In the genomic region with DNA sequence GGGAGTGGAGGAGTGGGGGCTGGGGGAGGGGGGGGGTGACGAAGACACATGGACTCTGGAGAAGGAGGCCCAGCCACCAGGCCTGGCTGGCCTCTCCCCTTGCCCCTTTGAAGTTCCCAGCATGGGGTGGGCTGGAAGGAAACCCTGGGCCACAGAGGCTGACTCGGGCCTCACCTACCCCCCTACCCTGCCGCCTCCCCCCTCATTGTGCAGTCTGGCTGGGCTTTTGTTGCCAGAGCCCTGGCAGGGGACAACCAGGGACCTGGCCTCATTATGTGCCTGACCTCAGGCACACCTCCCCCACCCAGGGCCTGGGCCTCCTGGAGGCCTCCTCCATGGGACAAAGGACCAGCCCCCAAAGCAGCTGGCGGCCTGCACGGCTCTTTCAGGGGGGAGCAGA, we compare ENCODE assay signal across 11 mouse cellular contexts.
DNase-seq lines count a peak whose midpoint lies in the region; ATAC-seq and TF ChIP-seq lines count a peak whose summit lies in the region.
"Had no signal": no experiment of that assay in that cellular context is flagged by ENCODE, and none has a peak within 500 bp of the region (broad histone marks: within the 10 kb centered on the region; RNA-seq: fewer than 3 reads in every experiment).

No protein-coding gene starts in this region.

- H3K27me3 ChIP-seq in embryonic facial prominence, embryonic 14.5 days (replicated peaks; ENCODE audit: control insufficient read depth, insufficient read depth, low read length) = no peaks in the 10 kb centered on the region
- no peaks in the 10 kb centered on the region for H3K27me3 ChIP-seq in limb, embryonic 11.5 days (ENCODE audit: control insufficient read depth, insufficient read depth, low read length)

- TF ChIP-seq CTCF in layer of hippocampus, adult 2 months (conservative IDR thresholded peaks at IDR 0.05) = no peak

- DNase-seq in layer of hippocampus, adult 2 months (ENCODE audit: low spot score in 2 of 2) = no peak
- no peak for DNase-seq in layer of hippocampus, adult 9-10 months (ENCODE audit: low spot score)
- peak; percentile 63 for DNase-seq in embryonic facial prominence, embryonic 14.5 days (ENCODE audit: low spot score)
- peak; percentile 87 for DNase-seq in limb, embryonic 11.5 days (ENCODE audit: low spot score)
- DNase-seq in retina, postnatal 1 day = peak; percentile 90
- no peak for DNase-seq in cerebellum, adult 9-11 months
- no peak for DNase-seq in thymus, postnatal 4 days
- DNase-seq in frontal cortex, adult 2 months (ENCODE audit: extremely low spot score in 1 of 2, low spot score in 1 of 2) = no peak
- DNase-seq: cerebellum, adult 8-10 months; heart, postnatal 14 days had no signal

- H3K4me1 ChIP-seq in embryonic facial prominence, embryonic 14.5 days (ENCODE audit: control insufficient read depth, insufficient read depth, low read length) = peaks cover 64% of the 10 kb centered on the region
- H3K4me1 ChIP-seq in limb, embryonic 11.5 days (ENCODE audit: control insufficient read depth, insufficient read depth, low read length) = peaks cover 68% of the 10 kb centered on the region

- peak overlapping the region; percentile 43; the same call in 1 of the 2 replicates for H3K27ac ChIP-seq in layer of hippocampus, adult 2 months
- 0 out of 2 replicates have a peak overlapping the region, but pooled peaks have one; percentile 28 for H3K27ac ChIP-seq in embryonic facial prominence, embryonic 14.5 days (replicated peaks; ENCODE audit: low read depth, low read length)
- peak overlapping the region; percentile 96 for H3K27ac ChIP-seq in limb, embryonic 11.5 days (replicated peaks; ENCODE audit: low read depth, low read length)

- no peak overlapping the region for H3K4me2 ChIP-seq in embryonic facial prominence, embryonic 14.5 days (ENCODE audit: low read depth, low read length)
- H3K4me2 ChIP-seq in limb, embryonic 11.5 days (ENCODE audit: low read depth, severe bottlenecking) = peak overlapping the region; percentile 20

- 29% methylated on average over 2 of the region's 5 CpGs for WGBS in embryonic facial prominence, embryonic 14.5 days
- whole genome bisulfite sequencing in limb, embryonic 11.5 days = 0% methylated on average over 4 of the region's 5 CpGs

- H3K36me3 ChIP-seq in embryonic facial prominence, embryonic 14.5 days (ENCODE audit: control insufficient read depth, insufficient read depth, low read length) = no peaks in the 10 kb centered on the region
- no peaks in the 10 kb centered on the region for H3K36me3 ChIP-seq in limb, embryonic 11.5 days (ENCODE audit: control insufficient read depth, insufficient read depth, low read length)

- no peaks in the 10 kb centered on the region for H3K9me3 ChIP-seq in embryonic facial prominence, embryonic 14.5 days (ENCODE audit: control insufficient read depth, low read length)
- H3K9me3 ChIP-seq in limb, embryonic 11.5 days (ENCODE audit: control insufficient read depth, low read length) = no peaks in the 10 kb centered on the region

- H3K9ac ChIP-seq in embryonic facial prominence, embryonic 14.5 days (ENCODE audit: low read depth, low read length) = peak overlapping the region; percentile 25; the same call in 1 of the 2 replicates
- H3K9ac ChIP-seq in limb, embryonic 11.5 days (ENCODE audit: low read length) = peak overlapping the region; percentile 37

- no peak overlapping the region for H3K4me3 ChIP-seq in layer of hippocampus, adult 2 months
- no peak overlapping the region for H3K4me3 ChIP-seq in embryonic facial prominence, embryonic 14.5 days (ENCODE audit: low read depth, low read length)
- H3K4me3 ChIP-seq in limb, embryonic 11.5 days (ENCODE audit: low read depth, low read length) = no peak overlapping the region

- peak; percentile 19; the same call in 1 of the 2 replicates for ATAC-seq in embryonic facial prominence, embryonic 14.5 days (ENCODE audit: low read depth)
- ATAC-seq in limb, embryonic 11.5 days (ENCODE audit: insufficient number of reproducible peaks, low FRiP score, low TSS enrichment, low read depth) = peak; percentile 82
- ATAC-seq: Patski had no signal

Comparison
In these comparisons a context has a peak if more than half of its experiments do, and no peak if none do; other contexts are left out.
1. DNase-seq: peak in embryonic facial prominence, embryonic 14.5 days (single experiment), limb, embryonic 11.5 days (single experiment) and retina, postnatal 1 day (single experiment); none in layer of hippocampus, adult 2 months (0 of 2), layer of hippocampus, adult 9-10 months (single experiment), cerebellum, adult 9-11 months (single experiment), thymus, postnatal 4 days (single experiment) and frontal cortex, adult 2 months (0 of 2).
2. H3K27ac ChIP-seq: peak in every context shown above with its lines; median percentile 96 in limb, embryonic 11.5 days; 43 in layer of hippocampus, adult 2 months; 28 in embryonic facial prominence, embryonic 14.5 days.